Mouse (Mus musculus): ENCODE data around the gene Mustn1. TPM values are rescaled to one million over a fixed set of nuclear protein-coding genes. Genes with fewer than 3 reads are reported as not detected.

Gene Mustn1
- polyA plus RNA-seq, 1 experiment from 2014 or later, result 0.46 TPM

DNA sequence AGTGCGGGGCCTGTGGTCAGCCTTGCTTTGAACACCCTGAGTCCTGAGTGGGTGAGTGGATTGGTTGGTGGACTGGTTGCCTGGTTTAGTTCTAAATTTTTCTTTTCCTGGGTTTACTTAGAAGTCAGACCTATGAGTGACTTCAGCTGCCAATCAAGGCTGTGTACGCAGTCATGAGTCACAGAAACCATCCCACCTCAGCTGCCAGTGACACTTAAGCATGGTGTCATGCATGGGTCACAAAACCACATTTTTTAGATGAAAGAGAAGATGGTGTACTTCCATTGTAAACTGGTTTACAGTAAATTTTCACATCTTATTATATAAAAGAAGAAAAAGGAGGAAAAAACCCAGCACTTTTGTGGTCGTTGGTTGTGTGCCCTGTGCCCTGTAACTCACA lies 1.2 kb upstream of the Mustn1 start:
- in situ Hi-C loops (cut with MboI; ENCODE audit: low pct_unique_long_range_greater_than_20kb), result no loop called here
- DNase-seq (ENCODE audit: low read depth, low spot score), result no peak
- no peak for TF ChIP-seq CTCF (IDR thresholded peaks at IDR 0.05)
- ChIA-PET CTCF (interaction anchor here (3.5 to 5.1 kb wide), 2 partner anchors 11 to 65 kb away, joined by 18 to 28 read pairs; partner anchors contain the start of gene Itih1), POLR2A (no interaction called here)
- ATAC-seq, result no peak
- no peaks in the 10 kb centered on the region for H3K27me3 ChIP-seq

DNA sequence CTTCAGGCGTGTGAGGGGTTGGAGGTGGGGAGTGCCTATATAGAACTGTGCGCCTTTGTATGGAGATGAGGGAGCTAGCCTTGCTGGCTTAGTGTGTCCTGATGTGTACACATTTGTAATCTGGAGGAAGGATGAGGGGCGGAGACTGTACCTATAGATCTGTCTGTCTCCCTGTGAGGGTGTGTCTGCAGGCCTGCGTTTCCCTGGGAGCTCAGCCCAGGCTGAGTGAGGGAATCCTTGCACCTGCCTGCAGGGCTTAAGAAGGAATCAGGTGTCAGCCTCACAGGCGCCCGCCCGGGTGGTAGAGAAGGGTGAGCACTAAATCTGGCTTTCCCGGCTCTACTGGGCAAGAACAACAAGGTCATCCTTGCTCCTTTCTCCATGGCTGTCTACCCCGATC lies 794 bp downstream of the Mustn1 start:
- in situ Hi-C loops (cut with MboI; ENCODE audit: low pct_unique_long_range_greater_than_20kb), result no loop called here

DNA sequence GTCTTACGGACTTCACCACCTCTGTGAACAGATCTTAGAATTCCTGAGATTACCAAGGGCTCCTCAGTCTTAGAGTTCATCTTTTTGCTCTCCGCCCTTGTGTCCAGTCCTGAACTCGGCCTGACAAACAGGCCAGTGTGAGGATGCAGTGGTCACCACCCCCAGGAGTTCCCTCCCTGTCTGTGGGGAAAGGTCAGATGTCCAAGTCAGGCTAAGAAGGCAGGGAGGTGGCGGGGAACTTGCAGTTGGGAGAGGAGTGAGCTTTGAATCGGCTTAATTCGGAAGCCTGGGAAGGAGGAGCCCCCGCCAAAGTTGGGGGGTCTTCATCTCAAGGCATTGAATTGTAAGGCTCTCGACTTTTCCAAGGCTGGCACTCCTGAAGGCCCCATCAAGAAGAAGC lies 1.3 kb downstream of the Mustn1 start:
- ATAC-seq (no peak), DNase-seq (ENCODE audit: low read depth, low spot score) (no peak)
- ChIA-PET CTCF (interaction anchor here (5.1 kb wide), 1 partner anchor 14 kb away, joined by 28 read pairs; no protein-coding TSS in a partner anchor), POLR2A (no interaction called here)
- no peaks in the 10 kb centered on the region for H3K27me3 ChIP-seq
- in situ Hi-C loops (cut with MboI; ENCODE audit: low pct_unique_long_range_greater_than_20kb), result no loop called here
- no peak for TF ChIP-seq CTCF (IDR thresholded peaks at IDR 0.05)

More for the DNA sequence above, 794 bp downstream of the Mustn1 start:
- DNase-seq (ENCODE audit: low read depth, low spot score), result no peak
- POLR2A ChIA-PET, result no interaction called here
- ATAC-seq, result no peak
- TF ChIP-seq CTCF (IDR thresholded peaks at IDR 0.05), result no peak
- H3K27me3 ChIP-seq, result no peaks in the 10 kb centered on the region
- CTCF ChIA-PET, result interaction anchor here (1.4 to 5.1 kb wide), 2 partner anchors 13 to 64 kb away, joined by 5 to 28 read pairs; no protein-coding TSS in a partner anchor

DNA sequence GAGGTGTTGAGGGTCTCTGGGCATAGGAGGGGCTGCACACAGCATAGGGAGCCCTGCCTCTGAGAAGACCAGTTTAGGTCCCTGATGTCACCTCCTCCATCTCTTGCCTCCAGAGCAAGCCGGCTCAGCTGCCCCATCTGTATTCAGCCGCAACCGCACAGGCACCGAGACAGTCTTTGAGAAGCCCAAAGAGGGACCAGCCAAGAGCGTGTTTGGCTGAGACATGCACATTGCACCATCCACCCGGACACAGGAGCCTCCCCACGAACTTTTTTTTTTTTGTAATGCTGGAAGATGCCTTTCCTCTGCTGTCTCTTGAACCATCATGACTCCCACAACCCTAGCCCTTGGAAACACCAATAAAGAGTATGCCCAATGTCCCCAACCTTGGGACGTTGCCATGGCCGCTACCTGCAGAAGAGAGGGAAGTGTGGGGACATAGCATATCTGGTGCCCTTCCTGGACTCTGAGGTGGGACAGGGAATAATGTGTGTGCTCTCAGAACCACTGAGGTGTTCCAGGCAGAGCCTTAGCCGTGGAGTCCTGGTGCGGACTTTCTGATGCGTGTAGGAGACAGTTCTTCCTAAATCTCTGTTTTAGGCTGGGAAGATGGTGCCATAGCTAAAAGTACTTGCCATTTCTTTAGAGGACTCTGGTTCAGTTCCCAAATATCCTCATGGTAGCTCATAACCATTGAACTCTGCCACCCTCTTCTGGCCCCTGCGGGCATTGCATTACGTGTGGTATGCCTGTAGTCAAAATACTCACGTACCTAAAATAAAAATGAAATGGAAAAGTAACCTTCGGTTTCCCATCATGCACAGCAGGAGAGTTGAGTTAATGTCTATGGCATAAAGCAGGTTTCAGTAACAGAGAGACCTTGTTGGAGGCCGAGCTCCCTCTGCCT lies 2.1 kb downstream of the Mustn1 start:
- POLR2A ChIA-PET, result no interaction called here
- ATAC-seq, result no peak
- DNase-seq (ENCODE audit: low read depth, low spot score), result no peak
- CTCF ChIA-PET, result interaction anchor here (0.9 to 5.1 kb wide), 4 partner anchors 9 to 26 kb away, joined by 3 to 28 read pairs (median 4); no protein-coding TSS in a partner anchor
- no peaks in the 10 kb centered on the region for H3K27me3 ChIP-seq
- in situ Hi-C loops (cut with MboI; ENCODE audit: low pct_unique_long_range_greater_than_20kb), result no loop called here
- TF ChIP-seq CTCF (IDR thresholded peaks at IDR 0.05), result no peak

DNA sequence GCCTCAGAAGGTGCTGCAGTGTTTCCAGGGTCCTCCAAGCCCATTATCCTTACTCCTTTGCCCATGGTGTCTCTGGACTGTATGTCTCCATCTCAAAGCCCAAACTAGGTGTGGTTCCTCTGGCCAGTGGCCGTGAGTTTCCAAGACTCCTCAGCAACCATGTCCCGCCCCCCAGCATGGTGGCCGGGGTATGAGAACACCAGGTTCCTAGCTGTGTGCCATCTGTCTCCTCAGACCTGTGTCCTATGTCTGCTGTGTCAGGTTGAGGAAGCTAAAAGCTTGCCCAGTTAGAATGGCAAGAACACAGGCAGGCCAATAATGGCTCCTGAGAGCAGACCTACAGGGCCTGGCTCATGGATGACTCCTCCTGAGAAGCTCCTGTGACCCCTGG lies 2.7 kb downstream of the Mustn1 start:
- no peaks in the 10 kb centered on the region for H3K27me3 ChIP-seq
- ATAC-seq (no peak), DNase-seq (ENCODE audit: low read depth, low spot score) (no peak)
- POLR2A ChIA-PET, result no interaction called here
- in situ Hi-C loops (cut with MboI; ENCODE audit: low pct_unique_long_range_greater_than_20kb), result no loop called here
- TF ChIP-seq CTCF (IDR thresholded peaks at IDR 0.05), result no peak
- CTCF ChIA-PET, result interaction anchor here (0.6 to 5.1 kb wide), 5 partner anchors 9 to 70 kb away, joined by 3 to 28 read pairs (median 3); partner anchors contain the start of gene Nek4

DNA sequence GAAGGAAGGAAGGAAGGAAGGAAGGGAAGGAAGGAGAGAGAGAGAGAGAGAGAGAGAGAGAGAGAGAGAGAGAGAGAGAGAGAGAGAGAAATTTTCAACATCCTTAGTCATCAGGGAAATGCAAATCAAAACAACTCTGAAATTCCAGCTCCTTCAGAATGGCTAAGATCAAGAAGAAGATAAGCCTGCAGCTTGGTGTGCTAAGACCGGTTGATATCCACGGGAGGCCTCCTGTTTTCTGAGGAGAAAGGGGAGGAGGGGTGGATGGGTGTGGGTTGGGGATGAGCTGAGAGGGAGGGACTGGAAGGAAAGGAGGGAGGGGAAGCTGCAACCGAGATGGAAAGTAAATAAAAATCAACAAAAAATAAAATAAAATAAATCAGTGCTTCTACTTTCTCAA lies 6.3 kb downstream of the Mustn1 start:
- ATAC-seq (no peak), DNase-seq (ENCODE audit: low read depth, low spot score) (no peak)
- TF ChIP-seq CTCF (IDR thresholded peaks at IDR 0.05), result no peak
- ChIA-PET POLR2A (no interaction called here), CTCF (no interaction called here)
- no peaks in the 10 kb centered on the region for H3K27me3 ChIP-seq
- in situ Hi-C loops (cut with MboI; ENCODE audit: low pct_unique_long_range_greater_than_20kb), result no loop called here

DNA sequence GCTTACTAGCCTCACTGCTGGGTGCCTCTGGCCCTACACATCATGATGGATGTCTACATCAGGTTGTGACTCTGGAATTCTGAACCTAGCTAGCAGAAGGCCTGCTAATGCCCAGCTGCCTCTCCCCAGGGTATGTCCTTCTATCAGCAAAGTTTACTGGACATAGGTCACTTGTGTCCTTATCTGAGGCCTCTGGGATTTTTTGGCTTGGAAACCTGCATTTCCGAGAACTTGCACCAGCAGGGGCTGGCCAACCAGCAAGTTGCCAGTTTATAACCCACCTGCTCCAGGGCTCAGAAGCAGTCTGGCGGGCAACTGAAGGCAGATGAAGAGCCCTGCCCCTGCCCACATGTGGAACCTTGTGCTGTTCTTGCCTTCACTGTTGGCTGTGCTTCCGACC lies 7.2 kb downstream of the Mustn1 start, which contains the start of gene Itih4:
TSS of gene Itih4 (plus strand) at position 273 of the 400 bp plus-strand sequence.
- TF ChIP-seq CTCF (IDR thresholded peaks at IDR 0.05), result no peak
- ChIA-PET CTCF (no interaction called here), POLR2A (no interaction called here)

DNA sequence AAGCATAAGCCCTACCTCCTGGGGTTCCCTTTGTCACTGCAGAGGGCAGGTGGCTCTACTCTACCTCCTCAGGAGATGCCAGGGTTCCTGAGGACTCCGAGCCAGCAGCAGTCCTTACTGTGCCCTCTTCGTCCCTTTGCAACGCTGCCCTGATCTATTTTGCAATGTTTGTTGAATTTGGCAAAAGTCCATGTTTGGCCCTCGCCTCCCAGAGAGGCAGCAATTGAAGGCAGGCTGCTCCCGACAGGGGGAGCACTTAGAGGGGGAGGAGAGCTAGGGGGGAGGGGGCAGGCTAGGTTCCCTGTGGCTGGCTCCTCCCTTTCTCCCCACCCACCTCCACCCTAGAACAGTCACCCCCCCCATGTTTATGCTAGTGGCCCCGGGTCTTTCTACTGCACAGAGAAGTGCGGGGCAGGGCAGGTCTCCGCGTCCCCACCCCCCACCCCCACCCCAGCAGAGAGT lies 9.3 kb downstream of the Mustn1 start:
- in situ Hi-C loops (cut with MboI; ENCODE audit: low pct_unique_long_range_greater_than_20kb), result no loop called here
- peak; percentile 41 for ATAC-seq
- POLR2A ChIA-PET, result no interaction called here
- CTCF ChIA-PET, result interaction anchor here (1.1 to 2.5 kb wide), 3 partner anchors 10 to 55 kb away, joined by 3 to 6 read pairs (median 3); partner anchors contain the start of gene Itih1
- no peak for DNase-seq (ENCODE audit: low read depth, low spot score)
- no peaks in the 10 kb centered on the region for H3K27me3 ChIP-seq
- no peak for TF ChIP-seq CTCF (IDR thresholded peaks at IDR 0.05)

More for the DNA sequence above, 7.2 kb downstream of the Mustn1 start, which contains the start of gene Itih4:
- in situ Hi-C loops (cut with MboI; ENCODE audit: low pct_unique_long_range_greater_than_20kb), result no loop called here
- DNase-seq (ENCODE audit: low read depth, low spot score) (no peak), ATAC-seq (no peak)
- no peaks in the 10 kb centered on the region for H3K27me3 ChIP-seq

DNA sequence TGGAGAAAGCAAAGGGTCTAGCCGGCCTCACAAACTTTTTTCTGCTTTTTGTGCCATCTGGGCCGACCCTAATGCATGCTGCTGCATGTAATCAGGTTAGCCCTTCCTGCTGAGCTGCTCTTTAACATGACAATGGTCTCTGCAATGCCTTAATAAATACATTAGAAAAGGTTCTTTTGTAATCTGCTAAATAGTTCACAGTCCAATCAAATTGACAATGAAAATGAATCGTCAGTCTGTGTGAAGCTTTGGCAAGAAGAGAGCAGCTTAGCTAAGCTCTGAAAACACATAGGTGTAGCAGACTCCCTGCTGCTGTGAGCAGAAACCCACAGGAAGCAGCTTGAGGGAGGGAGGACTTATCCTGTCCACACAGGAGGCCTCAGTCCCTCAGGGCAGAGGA lies 21.0 kb downstream of the Mustn1 start:
- ChIA-PET CTCF (interaction anchor here (1.4 kb wide), 1 partner anchor 11 kb away, joined by 3 read pairs; no protein-coding TSS in a partner anchor), POLR2A (no interaction called here)
- in situ Hi-C loops (cut with MboI; ENCODE audit: low pct_unique_long_range_greater_than_20kb), result no loop called here
- TF ChIP-seq CTCF (IDR thresholded peaks at IDR 0.05), result no peak
- no peaks in the 10 kb centered on the region for H3K27me3 ChIP-seq
- DNase-seq (ENCODE audit: low read depth, low spot score) (no peak), ATAC-seq (no peak)

DNA sequence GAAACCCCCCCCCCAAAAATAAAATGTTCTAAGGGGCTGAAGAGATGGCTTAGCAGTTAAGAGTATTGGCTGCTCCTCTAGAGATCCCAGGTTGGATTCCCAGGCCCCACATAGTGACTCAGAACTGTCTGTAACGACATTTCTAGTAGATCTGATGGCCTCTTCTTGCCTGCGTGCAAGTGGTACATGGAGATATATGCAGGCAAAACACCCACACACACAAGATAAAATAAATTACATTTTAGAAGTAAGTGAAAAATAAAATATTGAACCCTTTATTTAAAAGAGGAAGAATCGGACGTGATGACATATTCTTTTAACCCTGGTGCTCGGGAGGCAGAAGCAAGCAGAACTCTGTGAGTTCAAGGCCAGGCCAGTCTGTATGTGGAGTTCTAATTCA lies 23.6 kb downstream of the Mustn1 start:
- in situ Hi-C loops (cut with MboI; ENCODE audit: low pct_unique_long_range_greater_than_20kb), result no loop called here
- no peaks in the 10 kb centered on the region for H3K27me3 ChIP-seq
- DNase-seq (ENCODE audit: low read depth, low spot score) (no peak), ATAC-seq (no peak)
- TF ChIP-seq CTCF (IDR thresholded peaks at IDR 0.05), result no peak
- POLR2A ChIA-PET, result no interaction called here
- CTCF ChIA-PET, result interaction anchor here (2.2 kb wide), 1 partner anchor 41 kb away, joined by 5 read pairs; the partner anchor contains the start of gene Itih1

DNA sequence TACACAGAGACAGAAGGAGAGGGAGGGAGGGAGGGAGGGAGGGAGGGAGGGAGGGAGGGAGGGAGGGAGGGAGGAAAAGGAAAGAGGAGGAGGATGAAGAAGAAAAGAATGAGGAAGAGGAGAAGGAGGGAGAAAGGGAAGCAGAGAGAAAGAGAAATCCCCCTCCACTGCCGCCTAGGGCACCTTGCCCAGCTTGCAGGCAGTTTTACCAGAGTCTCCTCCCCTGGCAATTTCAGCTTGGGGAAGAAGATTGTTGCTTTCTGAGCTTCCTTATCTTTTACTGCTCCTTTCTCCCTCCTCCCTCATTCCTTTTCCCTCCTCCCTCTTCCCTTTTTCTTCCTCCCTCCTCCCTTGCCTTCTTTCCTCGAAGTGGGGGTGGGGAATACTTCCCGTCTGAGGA lies 24.0 kb downstream of the Mustn1 start:
- in situ Hi-C loops (cut with MboI; ENCODE audit: low pct_unique_long_range_greater_than_20kb), result no loop called here
- ATAC-seq (no peak), DNase-seq (ENCODE audit: low read depth, low spot score) (no peak)
- ChIA-PET POLR2A (no interaction called here), CTCF (interaction anchor here (2.2 kb wide), 1 partner anchor 41 kb away, joined by 5 read pairs; the partner anchor contains the start of gene Itih1)
- no peaks in the 10 kb centered on the region for H3K27me3 ChIP-seq
- no peak for TF ChIP-seq CTCF (IDR thresholded peaks at IDR 0.05)

Data from Patski (cell line).